Mouse (Mus musculus) liver, embryonic 11.5 days (tissue): ENCODE results near the gene Recql5. TPM values are rescaled to one million over a fixed set of nuclear protein-coding genes. Genes with fewer than 3 reads are reported as not detected.

Experiments used
- ATAC-seq: fragments of 200-750 bp; cut with Nextera tagmentation; replicated peaks from 2 replicates; pipeline ENCODE4 v1.8.0; 2017; ENCODE audit warnings: moderate number of reproducible peaks, mild to moderate bottlenecking, moderate TSS enrichment, moderate library complexity; ENCODE audit not compliant: low FRiP score
- DNase-seq: peaks from one replicate; pipeline ENCODE4 v3.0.0-alpha.2; 2017; ENCODE audit warnings: low spot score
- H3K27ac ChIP-seq: fragments of 300-500 bp; sonication (generic); 2 replicates; pipeline ENCODE4 v1.5.1; 2014; ENCODE audit warnings: mild to moderate bottlenecking, low read depth, low read length, control low read depth
- H3K27me3 ChIP-seq: fragments of 300-500 bp; sonication (generic); replicated peaks from 2 replicates; pipeline ENCODE4 v1.6.1; 2014; ENCODE audit warnings: low read length, mixed read lengths; ENCODE audit not compliant: control insufficient read depth, insufficient read depth
- H3K36me3 ChIP-seq: fragments of 300-500 bp; sonication (generic); 2 replicates; pipeline ENCODE4 v1.6.1; 2014; ENCODE audit warnings: mild to moderate bottlenecking, low read length, moderate library complexity, mixed read lengths; ENCODE audit not compliant: control insufficient read depth, insufficient read depth
- H3K4me1 ChIP-seq: fragments of 300-500 bp; sonication (generic); replicated peaks from 2 replicates; pipeline ENCODE4 v1.6.1; 2014; ENCODE audit warnings: low read length, mixed read lengths; ENCODE audit not compliant: control insufficient read depth, insufficient read depth
- H3K4me2 ChIP-seq: fragments of 300-500 bp; sonication (generic); 2 replicates; pipeline ENCODE4 v1.6.1; 2014; ENCODE audit warnings: mild to moderate bottlenecking, control low read depth, moderate library complexity
- H3K4me3 ChIP-seq: fragments of 300-500 bp; sonication (generic); 2 replicates; pipeline ENCODE4 v1.5.1; 2014; ENCODE audit warnings: low read depth, low read length, control low read depth
- H3K9ac ChIP-seq: fragments of 300-500 bp; sonication (generic); 2 replicates; pipeline ENCODE4 v1.6.1; 2014; ENCODE audit warnings: low read depth, low read length, control low read depth
- H3K9me3 ChIP-seq: fragments of 300-500 bp; sonication (generic); 2 replicates; pipeline ENCODE4 v1.6.1; 2016; ENCODE audit warnings: low read length, inconsistent platforms, mixed read lengths; ENCODE audit not compliant: control insufficient read depth
- WGBS: fragments of 180-500 bp; shearing (Covaris S2); extraction: QIAGEN DNeasy Blood & Tissue Kit; methylation state at CpG from one replicate; pipeline ENCODE4 v1.1.7; 2014; 5-methylcytosine and 5-hydroxymethylcytosine counted together
- polyA plus RNA-seq: library from polyadenylated mRNA; unstranded; fragments of >200 nt; fragmentation: Nextera tagmentation; extraction: Ambion mirVana; gene quantifications from 2 replicates; pipeline ENCODE4 v1.2.1, GENCODE M21; 2014

Recql5 gene
- polyA plus RNA-seq, 1 experiment from 2014 or later: 22.9 TPM

- no peaks in the 10 kb centered on the region for H3K9me3 ChIP-seq
- no peak overlapping the region for H3K4me2 ChIP-seq
- H3K36me3 ChIP-seq: 0 out of 2 replicates have a peak, but pooled peaks cover under 1% of the 10 kb centered on the region
- H3K4me1 ChIP-seq: no peaks in the 10 kb centered on the region; the same call in 1 of the 2 replicates
- 83% methylated on average over 5 of the region's 5 CpGs for WGBS
- DNase-seq (no peak), ATAC-seq (no peak)
- no peak overlapping the region for H3K27ac ChIP-seq
- no peak overlapping the region for H3K4me3 ChIP-seq
- no peak overlapping the region for H3K9ac ChIP-seq
- H3K27me3 ChIP-seq: peaks cover 9% of the 10 kb centered on the region
Measured at GRCm38 (mm10) chr11:115888020-115888419, 45.3 kb downstream of the Recql5 start.

GRCm38 (mm10) chr11:115886446-115886845 lies 46.8 kb downstream of the Recql5 start:
- DNase-seq (no peak), ATAC-seq (no peak)
- peaks cover 12% of the 10 kb centered on the region for H3K27me3 ChIP-seq
- no peak overlapping the region for H3K27ac ChIP-seq
- H3K4me2 ChIP-seq: no peak overlapping the region
- no peak overlapping the region for H3K9ac ChIP-seq
- 84% methylated on average over 11 of the region's 11 CpGs for WGBS
- no peaks in the 10 kb centered on the region; the same call in 1 of the 2 replicates for H3K4me1 ChIP-seq
- no peaks in the 10 kb centered on the region for H3K9me3 ChIP-seq
- no peaks in the 10 kb centered on the region for H3K36me3 ChIP-seq
- H3K4me3 ChIP-seq: no peak overlapping the region

- ATAC-seq (no peak), DNase-seq (no peak)
- H3K27me3 ChIP-seq: peaks cover 12% of the 10 kb centered on the region
- H3K4me1 ChIP-seq: no peaks in the 10 kb centered on the region
- 62% methylated on average over 11 of the region's 11 CpGs for WGBS
- H3K9me3 ChIP-seq: no peaks in the 10 kb centered on the region
- H3K27ac ChIP-seq: no peak overlapping the region
- no peak overlapping the region for H3K4me3 ChIP-seq
- no peak overlapping the region for H3K9ac ChIP-seq
- H3K4me2 ChIP-seq: no peak overlapping the region
- no peaks in the 10 kb centered on the region for H3K36me3 ChIP-seq
Measured at GRCm38 (mm10) chr11:115885281-115885680, 48.0 kb downstream of the Recql5 start.

- Histone ChIP-seq H3K4me3 (no peak overlapping the region), H3K4me1 (no peaks in the 10 kb centered on the region), H3K27me3 (peaks cover 12% of the 10 kb centered on the region), H3K27ac (no peak overlapping the region), H3K9ac (no peak overlapping the region), H3K4me2 (no peak overlapping the region), H3K9me3 (no peaks in the 10 kb centered on the region), H3K36me3 (no peaks in the 10 kb centered on the region)
- 93% methylated on average over 3 of the region's 3 CpGs for WGBS
- ATAC-seq (no peak), DNase-seq (no peak)
Measured at GRCm38 (mm10) chr11:115884361-115884760, 48.9 kb downstream of the Recql5 start.

- no peak overlapping the region for H3K4me3 ChIP-seq
- WGBS: 26% methylated on average over 17 of the region's 17 CpGs
- H3K9ac ChIP-seq: 0 out of 2 replicates have a peak overlapping the region, but pooled peaks have one; percentile 34
- ATAC-seq (no peak), DNase-seq (no peak)
- no peak overlapping the region for H3K4me2 ChIP-seq
- no peaks in the 10 kb centered on the region for H3K9me3 ChIP-seq
- H3K36me3 ChIP-seq: no peaks in the 10 kb centered on the region
- peaks cover 12% of the 10 kb centered on the region for H3K27me3 ChIP-seq
- H3K4me1 ChIP-seq: no peaks in the 10 kb centered on the region
- no peak overlapping the region for H3K27ac ChIP-seq
Measured at GRCm38 (mm10) chr11:115883251-115883650, 50.0 kb downstream of the Recql5 start.

GRCm38 (mm10) chr11:115881002-115881401 lies 52.3 kb downstream of the Recql5 start:
- WGBS: 25% methylated on average over 5 of the region's 5 CpGs
- Histone ChIP-seq H3K4me3 (no peak overlapping the region), H3K9ac (no peak overlapping the region), H3K27ac (no peak overlapping the region), H3K4me2 (no peak overlapping the region), H3K4me1 (peaks cover 8% of the 10 kb centered on the region), H3K36me3 (no peaks in the 10 kb centered on the region), H3K9me3 (no peaks in the 10 kb centered on the region), H3K27me3 (peaks cover 12% of the 10 kb centered on the region)
- ATAC-seq (no peak), DNase-seq (no peak)

- no peak overlapping the region for H3K4me2 ChIP-seq
- no peaks in the 10 kb centered on the region for H3K36me3 ChIP-seq
- H3K27me3 ChIP-seq: 0 out of 2 replicates have a peak, but pooled peaks cover 4% of the 10 kb centered on the region
- H3K4me1 ChIP-seq: peaks cover 8% of the 10 kb centered on the region
- H3K9ac ChIP-seq: no peak overlapping the region
- no peak for ATAC-seq
- WGBS: 80% methylated on average over 8 of the region's 8 CpGs
- no peak for DNase-seq
- no peak overlapping the region for H3K27ac ChIP-seq
- no peak overlapping the region for H3K4me3 ChIP-seq
- no peaks in the 10 kb centered on the region for H3K9me3 ChIP-seq
Measured at GRCm38 (mm10) chr11:115878071-115878470, 55.2 kb downstream of the Recql5 start.

GRCm38 (mm10) chr11:115877174-115877755 lies 56.0 kb downstream of the Recql5 start:
- WGBS: 50% methylated on average over 6 of the region's 6 CpGs
- Histone ChIP-seq H3K9me3 (no peaks in the 10 kb centered on the region), H3K4me3 (no peak overlapping the region), H3K27me3 (no peaks in the 10 kb centered on the region), H3K4me1 (peaks cover 12% of the 10 kb centered on the region), H3K4me2 (0 out of 2 replicates have a peak overlapping the region, but pooled peaks have one; percentile 16), H3K9ac (0 out of 2 replicates have a peak overlapping the region, but pooled peaks have one; percentile 6), H3K36me3 (no peaks in the 10 kb centered on the region), H3K27ac (no peak overlapping the region; the same call in 1 of the 2 replicates)
- DNase-seq (no peak), ATAC-seq (no peak)

- DNase-seq: no peak
- no peak overlapping the region for H3K4me3 ChIP-seq
- H3K27ac ChIP-seq: no peak overlapping the region; the same call in 1 of the 2 replicates
- no peak for ATAC-seq
- H3K27me3 ChIP-seq: no peaks in the 10 kb centered on the region
- H3K4me2 ChIP-seq: no peak overlapping the region
- peaks cover 17% of the 10 kb centered on the region for H3K4me1 ChIP-seq
- no peak overlapping the region for H3K9ac ChIP-seq
- H3K9me3 ChIP-seq: no peaks in the 10 kb centered on the region
- no peaks in the 10 kb centered on the region for H3K36me3 ChIP-seq
- WGBS: 75% methylated on average over 5 of the region's 5 CpGs
Measured at GRCm38 (mm10) chr11:115876438-115876837, 56.8 kb downstream of the Recql5 start.
